Mouse (Mus musculus) forebrain, postnatal 0 days (tissue): ENCODE measurements at regions not wholly inside any gene's neighbourhood (a gene's known extent, or its start where the extent isn't known, plus 50 kb on each side); places are given as distances from the start of the nearest gene placed in this dataset.

Experiments used
- ATAC-seq: fragments of 200-750 bp; cut with Nextera tagmentation; 2 replicates; pipeline ENCODE4 v1.8.0; 2017; ENCODE audit warnings: mild to moderate bottlenecking, moderate library complexity
- DNase-seq: peaks from one replicate; pipeline ENCODE4 v3.0.0-alpha.2; 2015
- H3K27ac ChIP-seq: fragments of 300-500 bp; sonication (generic); 2 replicates; pipeline ENCODE4 v1.5.1; 2014; ENCODE audit warnings: low read depth, mild to moderate bottlenecking, antibody characterized with exemption, low read length, moderate library complexity, mixed read lengths
- H3K27me3 ChIP-seq: fragments of 300-500 bp; sonication (generic); 2 replicates; pipeline ENCODE4 v1.6.1; 2014; ENCODE audit warnings: mild to moderate bottlenecking, low read length, mixed read lengths; ENCODE audit not compliant: insufficient read depth
- H3K36me3 ChIP-seq: fragments of 300-500 bp; sonication (generic); 2 replicates; pipeline ENCODE4 v1.6.1; 2014; ENCODE audit warnings: mild to moderate bottlenecking, moderate library complexity; ENCODE audit not compliant: insufficient read depth
- H3K4me1 ChIP-seq: fragments of 300-500 bp; sonication (generic); 2 replicates; pipeline ENCODE4 v1.6.1; 2014; ENCODE audit warnings: antibody characterized with exemption; ENCODE audit not compliant: insufficient read depth
- H3K4me2 ChIP-seq: fragments of 300-500 bp; sonication (generic); 2 replicates; pipeline ENCODE4 v1.6.1; 2014; ENCODE audit warnings: low read depth, mild to moderate bottlenecking, moderate library complexity
- H3K4me3 ChIP-seq: fragments of 300-500 bp; sonication (generic); 2 replicates; pipeline ENCODE4 v1.5.1; 2014; ENCODE audit warnings: low read depth, low read length, mixed read lengths
- H3K9ac ChIP-seq: fragments of 300-500 bp; sonication (generic); 2 replicates; pipeline ENCODE4 v1.6.1; 2014; ENCODE audit warnings: mild to moderate bottlenecking
- H3K9me3 ChIP-seq: fragments of 300-500 bp; sonication (generic); 2 replicates; pipeline ENCODE4 v1.6.1; 2016; ENCODE audit warnings: low read length
- CTCF ChIP-seq: sonication (generic); IDR thresholded peaks from 2 replicates; pipeline ENCODE4 v1.5.1; 2016; ENCODE audit warnings: antibody characterized with exemption, control low read depth, low read depth
- WGBS: fragments of 180-500 bp; shearing (Covaris S2); extraction: QIAGEN DNeasy Blood & Tissue Kit; methylation state at CpG from one replicate; pipeline ENCODE4 v1.1.7; 2014; 5-methylcytosine and 5-hydroxymethylcytosine counted together

GRCm38 (mm10) chr14:120741492-120742054 is 169.5 kb upstream of the Ipo5 start:
- ATAC-seq (no peak), DNase-seq (no peak)
- no peak overlapping the region for H3K27ac ChIP-seq
- H3K4me3 ChIP-seq, result no peak overlapping the region
- no peaks in the 10 kb centered on the region for H3K4me1 ChIP-seq
- WGBS, result 89% methylated on average over 5 of the region's 5 CpGs
- H3K9me3 ChIP-seq, result no peaks in the 10 kb centered on the region
- no peak overlapping the region for H3K9ac ChIP-seq
- no peaks in the 10 kb centered on the region for H3K27me3 ChIP-seq
- no peaks in the 10 kb centered on the region for H3K36me3 ChIP-seq
- TF ChIP-seq CTCF, result no peak
- H3K4me2 ChIP-seq, result no peak overlapping the region

GRCm38 (mm10) chr14:120754011-120754410 is 157.0 kb upstream of the Ipo5 start:
- no peak for ATAC-seq
- Histone ChIP-seq H3K4me1 (no peaks in the 10 kb centered on the region), H3K27ac (no peak overlapping the region), H3K4me2 (no peak overlapping the region), H3K36me3 (no peaks in the 10 kb centered on the region), H3K9me3 (no peaks in the 10 kb centered on the region), H3K9ac (no peak overlapping the region), H3K27me3 (no peaks in the 10 kb centered on the region), H3K4me3 (no peak overlapping the region)
- DNase-seq, result no peak
- WGBS, result 87% methylated on average over 1 of the region's 1 CpGs
- TF ChIP-seq CTCF, result no peak

- no peak overlapping the region for H3K4me3 ChIP-seq
- no peaks in the 10 kb centered on the region for H3K36me3 ChIP-seq
- 70% methylated on average over 10 of the region's 10 CpGs for WGBS
- no peak for DNase-seq
- H3K9ac ChIP-seq, result no peak overlapping the region
- H3K9me3 ChIP-seq, result no peaks in the 10 kb centered on the region
- peak; percentile 45; the same call in 1 of the 2 replicates for ATAC-seq
- H3K27ac ChIP-seq, result no peak overlapping the region
- H3K27me3 ChIP-seq, result no peaks in the 10 kb centered on the region
- H3K4me2 ChIP-seq, result no peak overlapping the region
- TF ChIP-seq CTCF, result no peak
- H3K4me1 ChIP-seq, result no peaks in the 10 kb centered on the region
These were observed 155.6 kb upstream of the Ipo5 start for GRCm38 (mm10) chr14:120755389-120755788.

- Histone ChIP-seq H3K27ac (no peak overlapping the region), H3K4me3 (no peak overlapping the region), H3K4me1 (no peaks in the 10 kb centered on the region), H3K36me3 (no peaks in the 10 kb centered on the region), H3K9me3 (no peaks in the 10 kb centered on the region), H3K4me2 (no peak overlapping the region), H3K9ac (no peak overlapping the region), H3K27me3 (no peaks in the 10 kb centered on the region)
- ATAC-seq, result no peak
- TF ChIP-seq CTCF, result no peak
- WGBS, result 93% methylated on average over 14 of the region's 14 CpGs
- DNase-seq, result no peak
These were observed 152.7 kb upstream of the Ipo5 start for GRCm38 (mm10) chr14:120758200-120758830.

GRCm38 (mm10) chr14:120762168-120762567 is 148.9 kb upstream of the Ipo5 start:
- H3K9ac ChIP-seq, result no peak overlapping the region

GRCm38 (mm10) chr14:120762733-120763132 is 148.3 kb upstream of the Ipo5 start:
- Histone ChIP-seq H3K4me2 (no peak overlapping the region), H3K4me1 (no peaks in the 10 kb centered on the region), H3K4me3 (no peak overlapping the region), H3K9me3 (no peaks in the 10 kb centered on the region), H3K36me3 (no peaks in the 10 kb centered on the region), H3K27ac (no peak overlapping the region), H3K27me3 (no peaks in the 10 kb centered on the region), H3K9ac (no peak overlapping the region)
- WGBS, result 71% methylated on average over 11 of the region's 11 CpGs
- ATAC-seq (no peak), DNase-seq (no peak)
- no peak for TF ChIP-seq CTCF

More at GRCm38 (mm10) chr14:120762168-120762567, 148.9 kb upstream of the Ipo5 start:
- Histone ChIP-seq H3K4me1 (no peaks in the 10 kb centered on the region), H3K4me2 (no peak overlapping the region), H3K36me3 (no peaks in the 10 kb centered on the region), H3K27ac (no peak overlapping the region), H3K9me3 (no peaks in the 10 kb centered on the region), H3K4me3 (no peak overlapping the region), H3K27me3 (no peaks in the 10 kb centered on the region)
- WGBS, result 68% methylated on average over 7 of the region's 7 CpGs
- no peak for DNase-seq
- no peak for ATAC-seq
- TF ChIP-seq CTCF, result no peak

GRCm38 (mm10) chr14:120763796-120764195 is 147.2 kb upstream of the Ipo5 start:
- WGBS, result 82% methylated on average over 5 of the region's 5 CpGs
- no peak for TF ChIP-seq CTCF
- Histone ChIP-seq H3K36me3 (no peaks in the 10 kb centered on the region), H3K27ac (no peak overlapping the region), H3K4me3 (no peak overlapping the region), H3K9me3 (no peaks in the 10 kb centered on the region), H3K4me1 (no peaks in the 10 kb centered on the region), H3K27me3 (no peaks in the 10 kb centered on the region), H3K4me2 (no peak overlapping the region), H3K9ac (no peak overlapping the region)
- no peak for DNase-seq
- no peak for ATAC-seq
